14 mouse cellular contexts compared by ENCODE assay signal in the genomic region with DNA sequence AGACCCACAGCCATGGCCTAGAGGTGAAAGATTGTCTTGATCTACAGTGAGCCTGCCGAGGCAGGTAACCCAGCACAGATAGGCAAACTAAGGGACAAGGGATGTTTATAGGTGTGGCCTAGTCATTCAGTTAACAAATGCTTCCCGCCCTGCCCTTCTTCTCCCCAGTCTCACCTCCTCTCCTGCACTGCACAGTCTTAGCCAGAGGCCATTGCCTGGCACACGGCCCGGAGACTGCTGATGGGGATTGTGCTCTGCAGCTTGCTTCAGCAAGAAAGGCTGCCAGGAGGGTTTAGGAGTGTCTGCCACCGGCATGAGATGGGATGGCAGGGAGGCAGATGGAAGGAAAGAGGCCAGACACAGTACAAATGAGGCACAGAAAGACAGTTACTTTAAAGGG. TPM values are rescaled to one million over a fixed set of nuclear protein-coding genes. Genes with fewer than 3 reads are reported as not detected.
DNase-seq lines count a peak whose midpoint lies in the region; ATAC-seq and TF ChIP-seq lines count a peak whose summit lies in the region.
"Had no signal": no experiment of that assay in that cellular context is flagged by ENCODE, and none has a peak within 500 bp of the region (broad histone marks: within the 10 kb centered on the region; RNA-seq: fewer than 3 reads in every experiment).

No protein-coding gene starts in this region.

- H3K4me3 ChIP-seq in embryonic facial prominence, embryonic 14.5 days (ENCODE audit: low read depth, low read length), result no peak overlapping the region
- no peak overlapping the region for H3K4me3 ChIP-seq in embryonic facial prominence, embryonic 10.5 days
- H3K4me3 ChIP-seq in stomach, postnatal 0 days (ENCODE audit: low read depth, low read length), result no peak overlapping the region
- H3K4me3 ChIP-seq: intestine, embryonic 15.5 days; limb, embryonic 13.5 days had no signal

- H3K4me2 ChIP-seq in embryonic facial prominence, embryonic 14.5 days (ENCODE audit: low read depth, low read length), result no peak overlapping the region
- no peak overlapping the region for H3K4me2 ChIP-seq in stomach, postnatal 0 days (replicated peaks; ENCODE audit: low read depth)
- H3K4me2 ChIP-seq: intestine, embryonic 15.5 days; limb, embryonic 13.5 days had no signal

- TF ChIP-seq POLR2A in brain, embryonic 14.5 days (IDR thresholded peaks at IDR 0.05; ENCODE audit: borderline replicate concordance, extremely low read depth, insufficient read depth, insufficient read length, poor library complexity, severe bottlenecking), result no peak

- TF ChIP-seq EP300 in stomach, postnatal 0 days (optimal IDR thresholded peaks at IDR 0.05), result no peak

- no peaks in the 10 kb centered on the region for H3K27me3 ChIP-seq in embryonic facial prominence, embryonic 14.5 days (replicated peaks; ENCODE audit: control insufficient read depth, insufficient read depth, low read length)
- no peaks in the 10 kb centered on the region for H3K27me3 ChIP-seq in embryonic facial prominence, embryonic 10.5 days (replicated peaks; ENCODE audit: low read depth, poor library complexity, severe bottlenecking)
- no peaks in the 10 kb centered on the region for H3K27me3 ChIP-seq in stomach, postnatal 0 days (ENCODE audit: control insufficient read depth, insufficient read depth, low read length)
- H3K27me3 ChIP-seq: intestine, embryonic 15.5 days; limb, embryonic 13.5 days had no signal

- peak; percentile 41; the same call in 1 of the 2 replicates for ATAC-seq in embryonic facial prominence, embryonic 14.5 days (ENCODE audit: low read depth)
- ATAC-seq in stomach, postnatal 0 days (ENCODE audit: low FRiP score, low TSS enrichment), result 0 out of 2 replicates have a peak, but pooled peaks have one; percentile 43
- ATAC-seq: intestine, embryonic 15.5 days had no signal

- no peak for DNase-seq in embryonic facial prominence, embryonic 14.5 days (ENCODE audit: low spot score)
- DNase-seq in embryonic facial prominence, embryonic 10.5 days (ENCODE audit: low spot score), result no peak
- DNase-seq in left cerebral cortex, postnatal 4 days, result peak; percentile 92
- DNase-seq in left cerebral cortex, postnatal 36 days (ENCODE audit: low spot score in 2 of 2), result no peak
- peak; percentile 85 for DNase-seq in brain, embryonic 14.5 days (ENCODE audit: low read depth)
- DNase-seq in stomach, postnatal 0 days (ENCODE audit: low spot score), result no peak
- no peak for DNase-seq in testis, postnatal 10 days (ENCODE audit: low spot score)
- no peak for DNase-seq in frontal cortex, postnatal 10 days (ENCODE audit: low spot score in 2 of 2)
- DNase-seq: kidney, postnatal 14 days; lung, adult 18-20 months; thymus, adult 2 months had no signal

- H3K9ac ChIP-seq in embryonic facial prominence, embryonic 14.5 days (ENCODE audit: low read depth, low read length), result no peak overlapping the region
- no peak overlapping the region for H3K9ac ChIP-seq in stomach, postnatal 0 days (ENCODE audit: low read length)
- H3K9ac ChIP-seq: intestine, embryonic 15.5 days; limb, embryonic 13.5 days had no signal

- TF ChIP-seq CTCF in brain, embryonic 14.5 days (IDR thresholded peaks at IDR 0.05; ENCODE audit: borderline replicate concordance, extremely low read depth, insufficient read depth, insufficient read length), result no peak
- no peak for TF ChIP-seq CTCF in stomach, postnatal 0 days (IDR thresholded peaks at IDR 0.05; ENCODE audit: low read depth)

- intact Hi-C loops in left cerebral cortex, postnatal 4 days (cut with DNase I), result no loop called here
- intact Hi-C loops in left cerebral cortex, postnatal 36 days (cut with DNase I), result no loop called here

- H3K9me3 ChIP-seq in embryonic facial prominence, embryonic 14.5 days (ENCODE audit: control insufficient read depth, low read length), result peaks cover 5% of the 10 kb centered on the region; the same call in 1 of the 2 replicates
- 0 out of 2 replicates have a peak, but pooled peaks cover 4% of the 10 kb centered on the region for H3K9me3 ChIP-seq in embryonic facial prominence, embryonic 10.5 days
- no peaks in the 10 kb centered on the region for H3K9me3 ChIP-seq in stomach, postnatal 0 days (ENCODE audit: control insufficient read depth, low read length)
- H3K9me3 ChIP-seq: intestine, embryonic 15.5 days had no signal

- H3K4me1 ChIP-seq in embryonic facial prominence, embryonic 14.5 days (ENCODE audit: control insufficient read depth, insufficient read depth, low read length), result no peaks in the 10 kb centered on the region
- no peaks in the 10 kb centered on the region for H3K4me1 ChIP-seq in embryonic facial prominence, embryonic 10.5 days
- no peaks in the 10 kb centered on the region for H3K4me1 ChIP-seq in stomach, postnatal 0 days (replicated peaks; ENCODE audit: control insufficient read depth, insufficient read depth)
- H3K4me1 ChIP-seq: intestine, embryonic 15.5 days; limb, embryonic 13.5 days had no signal

- H3K27ac ChIP-seq in embryonic facial prominence, embryonic 14.5 days (replicated peaks; ENCODE audit: low read depth, low read length), result no peak overlapping the region
- H3K27ac ChIP-seq in embryonic facial prominence, embryonic 10.5 days (replicated peaks), result no peak overlapping the region
- H3K27ac ChIP-seq in stomach, postnatal 0 days (replicated peaks), result no peak overlapping the region
- H3K27ac ChIP-seq: intestine, embryonic 15.5 days; limb, embryonic 13.5 days had no signal

- no peaks in the 10 kb centered on the region for H3K36me3 ChIP-seq in embryonic facial prominence, embryonic 14.5 days (ENCODE audit: control insufficient read depth, insufficient read depth, low read length)
- H3K36me3 ChIP-seq in embryonic facial prominence, embryonic 10.5 days (replicated peaks), result no peaks in the 10 kb centered on the region
- no peaks in the 10 kb centered on the region for H3K36me3 ChIP-seq in stomach, postnatal 0 days (ENCODE audit: control insufficient read depth, insufficient read depth, low read length)
- H3K36me3 ChIP-seq: intestine, embryonic 15.5 days; limb, embryonic 13.5 days had no signal

- WGBS in embryonic facial prominence, embryonic 14.5 days, result 72% methylated on average over 5 of the region's 5 CpGs
- WGBS in embryonic facial prominence, embryonic 10.5 days, result 84% methylated on average over 5 of the region's 5 CpGs
- WGBS in stomach, postnatal 0 days, result 68% methylated on average over 5 of the region's 5 CpGs

RNA-seq across cellular contexts. Expression of gene Rcor2, which starts 9.2 kb away (rescaled TPM):
- 10.8 and 11.7 TPM in 2 replicates for polyA plus RNA-seq in embryonic facial prominence, embryonic 14.5 days (2014; fragmentation: Nextera tagmentation; extraction: Ambion mirVana)
- polyA plus RNA-seq in embryonic facial prominence, embryonic 10.5 days (2016; fragmentation: Nextera tagmentation; extraction: Ambion mirVana), result 51.0 and 58.6 TPM in 2 replicates
- 10 to 100 TPM; 29.7 to 30.4 TPM for total RNA-seq in left cerebral cortex, postnatal 4 days (2021)
- total RNA-seq in left cerebral cortex, postnatal 36 days (2021), result 10 to 100 TPM; 14.9 to 16.0 TPM
- polyA plus RNA-seq in brain, embryonic 14.5 days (2012; rRNA removed), result 134 and 211 TPM in 2 replicates
- polyA plus RNA-seq in stomach, postnatal 0 days (2015; fragmentation: Nextera tagmentation; extraction: Ambion mirVana), result 2.2 and 2.4 TPM in 2 replicates
- total RNA-seq: monocyte, adult 5-6 weeks had no signal

RNA-seq across cellular contexts. Expression of gene Naa40, which starts 16.9 kb away (rescaled TPM):
- polyA plus RNA-seq in embryonic facial prominence, embryonic 14.5 days (2014; fragmentation: Nextera tagmentation; extraction: Ambion mirVana), result 47.8 and 48.4 TPM in 2 replicates
- 93.2 and 94.4 TPM in 2 replicates for polyA plus RNA-seq in embryonic facial prominence, embryonic 10.5 days (2016; fragmentation: Nextera tagmentation; extraction: Ambion mirVana)
- total RNA-seq in left cerebral cortex, postnatal 4 days (2021), result 10 to 100 TPM; 45.6 to 49.9 TPM
- total RNA-seq in left cerebral cortex, postnatal 36 days (2021), result 10 to 100 TPM; 26.5 to 42.4 TPM
- polyA plus RNA-seq in brain, embryonic 14.5 days (2012; rRNA removed), result 74.8 and 79.2 TPM in 2 replicates
- 20.1 and 20.5 TPM in 2 replicates for polyA plus RNA-seq in stomach, postnatal 0 days (2015; fragmentation: Nextera tagmentation; extraction: Ambion mirVana)

RNA-seq across cellular contexts. Expression of gene Cox8a, which starts 40.5 kb away (rescaled TPM):
- 995 and 1,073 TPM in 2 replicates for polyA plus RNA-seq in embryonic facial prominence, embryonic 14.5 days (2014; fragmentation: Nextera tagmentation; extraction: Ambion mirVana)
- polyA plus RNA-seq in embryonic facial prominence, embryonic 10.5 days (2016; fragmentation: Nextera tagmentation; extraction: Ambion mirVana), result 867 and 877 TPM in 2 replicates
- total RNA-seq in left cerebral cortex, postnatal 4 days (2021), result 100 to 1,000 TPM; 469 to 499 TPM
- total RNA-seq in left cerebral cortex, postnatal 36 days (2021), result 1,000 to 10,000 TPM in 1 of 2 experiments, 100 to 1,000 TPM in 1; 989 to 1,090 TPM
- 458 and 614 TPM in 2 replicates for polyA plus RNA-seq in brain, embryonic 14.5 days (2012; rRNA removed)
- polyA plus RNA-seq in stomach, postnatal 0 days (2015; fragmentation: Nextera tagmentation; extraction: Ambion mirVana), result 1,651 and 1,766 TPM in 2 replicates

RNA-seq across cellular contexts. Expression of gene Otub1, which starts 51.8 kb away (rescaled TPM):
- polyA plus RNA-seq in embryonic facial prominence, embryonic 14.5 days (2014; fragmentation: Nextera tagmentation; extraction: Ambion mirVana), result 172 and 199 TPM in 2 replicates
- 275 and 276 TPM in 2 replicates for polyA plus RNA-seq in embryonic facial prominence, embryonic 10.5 days (2016; fragmentation: Nextera tagmentation; extraction: Ambion mirVana)
- total RNA-seq in left cerebral cortex, postnatal 4 days (2021), result 100 to 1,000 TPM; 181 TPM
- 100 to 1,000 TPM; 253 to 285 TPM for total RNA-seq in left cerebral cortex, postnatal 36 days (2021)
- 209 and 213 TPM in 2 replicates for polyA plus RNA-seq in brain, embryonic 14.5 days (2012; rRNA removed)
- polyA plus RNA-seq in stomach, postnatal 0 days (2015; fragmentation: Nextera tagmentation; extraction: Ambion mirVana), result 121 and 126 TPM in 2 replicates

Comparison
In these comparisons a context has a peak if more than half of its experiments do, and no peak if none do; other contexts are left out.
1. DNase-seq: peak in left cerebral cortex, postnatal 4 days (single experiment) and brain, embryonic 14.5 days (single experiment); none in embryonic facial prominence, embryonic 14.5 days (single experiment), embryonic facial prominence, embryonic 10.5 days (single experiment), left cerebral cortex, postnatal 36 days (0 of 2), stomach, postnatal 0 days (single experiment), testis, postnatal 10 days (single experiment) and frontal cortex, postnatal 10 days (0 of 2).